Comparison of ENCODE assay signal across 19 mouse cellular contexts in genomic region chr5:16469221-16469620, GRCm38 (mm10).
A peak's percentile ranks its signal among the peaks of the same experiment; 100 is the strongest.
DNase-seq lines count a peak whose midpoint lies in the region; ATAC-seq and TF ChIP-seq lines count a peak whose summit lies in the region.
"Had no signal": no experiment of that assay in that cellular context is flagged by ENCODE, and none has a peak within 500 bp of the region (broad histone marks: within the 10 kb centered on the region; RNA-seq: fewer than 3 reads in every experiment).

No protein-coding gene starts in this region.

- no peak overlapping the region for H3ac ChIP-seq in myocyte (ENCODE audit: control insufficient read depth, insufficient read length)

- no peak for TF ChIP-seq CTCF in bone marrow macrophage, adult 2 months (IDR thresholded peaks at IDR 0.05; ENCODE audit: low read depth, low read length)
- no peak for TF ChIP-seq CTCF in liver, embryonic 14.5 days (IDR thresholded peaks at IDR 0.05; ENCODE audit: low read depth)

- H3K36me3 ChIP-seq in intestine, embryonic 14.5 days (ENCODE audit: control insufficient read depth, insufficient read depth, low read length): no peaks in the 10 kb centered on the region
- H3K36me3 ChIP-seq in intestine, embryonic 15.5 days: no peaks in the 10 kb centered on the region
- no peaks in the 10 kb centered on the region for H3K36me3 ChIP-seq in liver, embryonic 14.5 days (replicated peaks; ENCODE audit: control insufficient read depth, insufficient read depth, low read depth)
- no peaks in the 10 kb centered on the region for H3K36me3 ChIP-seq in myocyte (ENCODE audit: control insufficient read depth, insufficient read depth)
- H3K36me3 ChIP-seq: embryonic facial prominence, embryonic 10.5 days; embryonic facial prominence, embryonic 15.5 days; hindbrain, embryonic 12.5 days; limb, embryonic 10.5 days; limb, embryonic 15.5 days; lung, embryonic 15.5 days; midbrain, embryonic 15.5 days; neural tube, embryonic 12.5 days had no signal

- peak overlapping the region; percentile 25; the same call in 1 of the 2 replicates for H3K4me2 ChIP-seq in intestine, embryonic 14.5 days (ENCODE audit: low read length)
- H3K4me2 ChIP-seq in intestine, embryonic 15.5 days (replicated peaks): no peak overlapping the region
- H3K4me2 ChIP-seq in liver, embryonic 14.5 days (ENCODE audit: low read depth): peak overlapping the region; percentile 54
- H3K4me2 ChIP-seq in myocyte (ENCODE audit: low read depth): peak overlapping the region; percentile 97
- H3K4me2 ChIP-seq: forebrain, embryonic 13.5 days; hindbrain, embryonic 12.5 days; midbrain, embryonic 15.5 days; neural tube, embryonic 12.5 days had no signal

- H3K27me3 ChIP-seq in intestine, embryonic 14.5 days (replicated peaks; ENCODE audit: control insufficient read depth, insufficient read depth, low read length): no peaks in the 10 kb centered on the region
- no peaks in the 10 kb centered on the region for H3K27me3 ChIP-seq in intestine, embryonic 15.5 days (replicated peaks)
- no peaks in the 10 kb centered on the region for H3K27me3 ChIP-seq in liver, embryonic 14.5 days (ENCODE audit: control insufficient read depth, insufficient read depth, low read length)
- H3K27me3 ChIP-seq in myocyte (ENCODE audit: control insufficient read depth, insufficient read depth, insufficient read length): no peaks in the 10 kb centered on the region
- H3K27me3 ChIP-seq: embryonic facial prominence, embryonic 15.5 days; forebrain, embryonic 13.5 days; hindbrain, embryonic 12.5 days; limb, embryonic 15.5 days; lung, embryonic 15.5 days; midbrain, embryonic 15.5 days; neural tube, embryonic 12.5 days had no signal

- WGBS in intestine, embryonic 14.5 days: 75% methylated on average over 2 of the region's 2 CpGs
- 62% methylated on average over 2 of the region's 2 CpGs for WGBS in intestine, embryonic 15.5 days
- 17% methylated on average over 2 of the region's 2 CpGs for WGBS in liver, embryonic 14.5 days (ENCODE audit: insufficient replicate concordance)

- H3K9ac ChIP-seq in intestine, embryonic 14.5 days (ENCODE audit: low read length): no peak overlapping the region
- no peak overlapping the region for H3K9ac ChIP-seq in intestine, embryonic 15.5 days
- no peak overlapping the region for H3K9ac ChIP-seq in liver, embryonic 14.5 days (replicated peaks)
- H3K9ac ChIP-seq: embryonic facial prominence, embryonic 15.5 days; forebrain, embryonic 13.5 days; hindbrain, embryonic 12.5 days; limb, embryonic 15.5 days; lung, embryonic 15.5 days; midbrain, embryonic 15.5 days; neural tube, embryonic 12.5 days had no signal

- no peak overlapping the region for H3K27ac ChIP-seq in intestine, embryonic 14.5 days (ENCODE audit: low read depth)
- no peak overlapping the region for H3K27ac ChIP-seq in intestine, embryonic 15.5 days
- peak overlapping the region; percentile 25; the same call in 1 of the 2 replicates for H3K27ac ChIP-seq in bone marrow macrophage, adult 2 months (ENCODE audit: insufficient read depth, low read depth, low read length)
- H3K27ac ChIP-seq in liver, embryonic 14.5 days: no peak overlapping the region
- H3K27ac ChIP-seq: embryonic facial prominence, embryonic 15.5 days; forebrain, embryonic 13.5 days; hindbrain, postnatal 0 days; limb, embryonic 15.5 days; midbrain, embryonic 15.5 days; neural tube, embryonic 12.5 days had no signal

- H3K9me3 ChIP-seq in intestine, embryonic 14.5 days (ENCODE audit: control insufficient read depth, low read length): no peaks in the 10 kb centered on the region
- H3K9me3 ChIP-seq in intestine, embryonic 15.5 days: no peaks in the 10 kb centered on the region
- H3K9me3 ChIP-seq in liver, embryonic 14.5 days (ENCODE audit: control insufficient read depth, low read length): no peaks in the 10 kb centered on the region
- H3K9me3 ChIP-seq: embryonic facial prominence, embryonic 10.5 days; embryonic facial prominence, embryonic 15.5 days; forebrain, embryonic 13.5 days; hindbrain, embryonic 12.5 days; limb, embryonic 10.5 days; limb, embryonic 15.5 days; lung, embryonic 15.5 days; midbrain, embryonic 15.5 days; neural tube, embryonic 12.5 days had no signal

- intact Hi-C loops in left cerebral cortex, postnatal 25 days (cut with DNase I): no loop called here

- no peaks in the 10 kb centered on the region for H3K79me2 ChIP-seq in myocyte (ENCODE audit: control insufficient read depth, insufficient read depth)

- TF ChIP-seq EP300 in liver, embryonic 14.5 days (IDR thresholded peaks at IDR 0.05; ENCODE audit: low read depth): no peak

- H3K4me3 ChIP-seq in intestine, embryonic 14.5 days (ENCODE audit: low read depth, low read length): no peak overlapping the region
- H3K4me3 ChIP-seq in intestine, embryonic 15.5 days (replicated peaks): no peak overlapping the region
- H3K4me3 ChIP-seq in bone marrow macrophage, adult 2 months (ENCODE audit: insufficient read depth, low read length): no peak overlapping the region
- no peak overlapping the region for H3K4me3 ChIP-seq in liver, embryonic 14.5 days (ENCODE audit: insufficient read depth in 1 of 2, low read depth in 2 of 2, low read length in 2 of 2)
- peak overlapping the region; percentile 10 for H3K4me3 ChIP-seq in myocyte
- H3K4me3 ChIP-seq: embryonic facial prominence, embryonic 15.5 days; forebrain, embryonic 13.5 days; hindbrain, embryonic 12.5 days; limb, embryonic 10.5 days; limb, embryonic 15.5 days; lung, embryonic 15.5 days; midbrain, embryonic 15.5 days; neural tube, embryonic 12.5 days had no signal

- ATAC-seq in intestine, embryonic 14.5 days (replicated peaks; ENCODE audit: low FRiP score, low TSS enrichment, low read depth): no peak
- ATAC-seq in intestine, embryonic 15.5 days: no peak
- no peak for ATAC-seq in liver, embryonic 14.5 days (ENCODE audit: insufficient read depth)
- ATAC-seq in frontal cortex, adult (ENCODE audit: low TSS enrichment): no peak
- ATAC-seq: forebrain, embryonic 13.5 days; hindbrain, postnatal 0 days; midbrain, embryonic 15.5 days had no signal

- DNase-seq in intestine, embryonic 14.5 days (ENCODE audit: low spot score): no peak
- DNase-seq in liver, embryonic 14.5 days (ENCODE audit: low read depth in 3 of 3, low spot score in 3 of 3): no peak
- no peak for DNase-seq in left cerebral cortex, postnatal 25 days (ENCODE audit: low spot score in 2 of 2)
- DNase-seq: cerebellum, adult 2 months; cerebellum, postnatal 25 days had no signal

- peaks cover 8% of the 10 kb centered on the region for H3K4me1 ChIP-seq in intestine, embryonic 14.5 days (replicated peaks; ENCODE audit: control insufficient read depth, insufficient read depth, low read length)
- peaks cover 6% of the 10 kb centered on the region for H3K4me1 ChIP-seq in intestine, embryonic 15.5 days (replicated peaks)
- H3K4me1 ChIP-seq in bone marrow macrophage, adult 2 months (ENCODE audit: control insufficient read depth, insufficient read depth, low read length): peaks cover 21% of the 10 kb centered on the region
- peaks cover 13 to 24% of the 10 kb centered on the region in 2 experiments; a peak in 3 of 4 replicates for H3K4me1 ChIP-seq in liver, embryonic 14.5 days (replicated peaks; ENCODE audit: control insufficient read depth in 2 of 2, insufficient read depth in 2 of 2, low read length in 1 of 2)
- H3K4me1 ChIP-seq: forebrain, embryonic 13.5 days; midbrain, embryonic 15.5 days; neural tube, embryonic 12.5 days had no signal

- TF ChIP-seq POLR2A in bone marrow macrophage, adult 2 months (IDR thresholded peaks at IDR 0.05; ENCODE audit: borderline replicate concordance, low read depth, low read length): no peak
- TF ChIP-seq POLR2A in myocyte (IDR thresholded peaks at IDR 0.05; ENCODE audit: insufficient read length, low read depth): no peak

TF ChIP-seq in myocyte, 11 proteins besides CTCF, POLR2A, EP300 and RAD21:
- TF ChIP-seq USF1 (IDR thresholded peaks at IDR 0.05; ENCODE audit: low read depth) (no peak), CEBPB (IDR thresholded peaks at IDR 0.05; ENCODE audit: insufficient read depth, poor library complexity, severe bottlenecking) (peak; percentile 65)
